Mouse (Mus musculus): ENCODE results near the gene Ssbp2.
A peak's percentile ranks its signal among the peaks of the same experiment; 100 is the strongest.

Ssbp2 gene

DNA sequence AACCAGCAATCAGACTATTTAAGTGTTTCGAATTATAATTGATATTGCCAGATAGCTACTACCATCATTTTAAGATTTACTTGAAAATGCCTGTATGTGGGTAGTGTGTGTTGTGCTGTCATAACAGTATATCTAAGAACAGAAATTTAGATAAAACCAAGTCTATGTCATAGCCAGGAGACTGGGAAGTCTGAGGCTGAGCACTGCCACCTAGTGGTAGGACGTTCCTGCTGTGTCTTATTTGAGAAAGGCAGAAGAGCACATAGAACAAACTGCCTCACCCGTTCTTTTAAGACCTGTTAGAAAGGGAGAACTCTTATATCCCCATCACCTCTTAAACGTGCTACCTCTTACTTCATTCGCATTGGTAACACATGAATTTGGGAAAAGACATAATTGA, 176.7 kb downstream of the Ssbp2 start:
- peak; percentile 84 for DNase-seq

DNA sequence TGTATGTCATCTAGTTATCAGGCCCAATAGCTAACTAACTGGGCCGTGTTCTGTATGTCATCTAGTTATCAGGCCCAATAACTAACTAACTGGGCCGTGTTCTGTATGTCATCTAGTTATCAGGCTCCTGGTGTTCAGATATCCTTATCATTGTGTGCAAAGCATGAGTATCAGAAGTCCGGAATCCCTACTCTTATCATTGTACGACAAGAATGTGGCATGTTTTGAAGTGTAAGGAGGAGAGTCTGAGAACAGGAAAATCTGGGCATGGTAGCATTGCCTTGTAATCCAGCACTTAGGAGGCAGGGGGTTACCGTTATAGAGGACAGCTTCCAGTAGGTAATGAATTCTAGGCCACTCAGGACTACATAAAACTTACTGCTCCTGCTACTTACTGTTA, 178.8 kb downstream of the Ssbp2 start:
- no peak for DNase-seq

DNA sequence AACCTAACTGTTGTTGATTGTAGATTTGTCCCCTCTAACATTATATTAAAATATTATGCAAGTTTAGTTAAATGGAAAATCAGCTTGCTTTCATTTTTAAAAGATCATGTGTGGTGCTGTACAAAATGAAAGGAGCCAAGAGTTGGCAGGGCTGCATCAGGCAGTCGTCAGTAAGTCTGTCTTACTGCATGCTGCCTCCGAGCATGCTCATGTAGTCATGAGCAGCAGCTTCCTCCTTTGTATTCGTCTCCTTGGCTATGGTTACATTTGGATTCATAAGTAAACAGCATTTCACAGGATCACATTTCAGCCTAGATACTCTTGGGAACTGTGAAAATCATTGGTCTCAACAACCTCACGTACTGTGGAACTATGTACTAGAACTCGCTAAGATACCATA, 180.1 kb downstream of the Ssbp2 start:
- no peak for DNase-seq

DNA sequence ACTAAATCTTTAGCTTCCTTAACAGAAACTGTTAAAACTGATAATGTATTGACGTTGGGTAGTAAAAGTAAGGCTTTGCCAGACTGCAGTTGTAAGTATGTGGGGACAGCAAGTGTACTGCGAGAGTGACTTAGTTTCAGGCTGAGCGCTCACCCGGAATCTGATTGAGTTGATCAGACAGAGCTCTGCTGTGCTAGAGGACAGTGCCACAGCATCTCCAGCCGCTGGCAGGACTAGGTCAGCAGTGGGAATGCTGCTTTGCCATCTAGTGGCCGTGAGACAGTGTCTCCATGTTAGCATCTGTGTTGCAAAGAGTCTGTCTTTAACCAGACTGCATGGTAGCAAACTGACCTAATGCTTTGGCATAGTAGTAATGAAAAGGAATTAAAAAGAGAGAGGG, 188.2 kb downstream of the Ssbp2 start:
- DNase-seq: peak; percentile 50 to 63

DNA sequence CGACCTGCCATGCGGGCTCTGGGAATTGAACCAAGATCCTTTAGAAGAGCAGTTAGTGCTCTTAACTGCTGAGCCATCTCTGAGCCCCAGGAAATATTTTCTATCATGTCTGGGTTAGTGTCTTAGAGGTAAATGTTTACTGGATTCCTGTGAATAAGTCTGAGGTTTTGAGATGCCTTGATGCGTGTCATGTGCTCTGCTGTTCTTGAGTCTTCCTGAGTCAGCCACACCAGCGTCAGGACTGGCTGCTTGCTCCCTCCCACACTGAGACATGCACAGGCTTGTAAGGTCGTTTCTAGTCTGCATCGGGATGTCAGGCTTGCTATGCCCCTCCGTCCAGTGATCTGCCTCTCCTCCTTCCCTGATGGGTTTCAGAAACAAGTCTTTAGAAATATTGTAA, 189.8 kb downstream of the Ssbp2 start:
- no peak for DNase-seq

DNA sequence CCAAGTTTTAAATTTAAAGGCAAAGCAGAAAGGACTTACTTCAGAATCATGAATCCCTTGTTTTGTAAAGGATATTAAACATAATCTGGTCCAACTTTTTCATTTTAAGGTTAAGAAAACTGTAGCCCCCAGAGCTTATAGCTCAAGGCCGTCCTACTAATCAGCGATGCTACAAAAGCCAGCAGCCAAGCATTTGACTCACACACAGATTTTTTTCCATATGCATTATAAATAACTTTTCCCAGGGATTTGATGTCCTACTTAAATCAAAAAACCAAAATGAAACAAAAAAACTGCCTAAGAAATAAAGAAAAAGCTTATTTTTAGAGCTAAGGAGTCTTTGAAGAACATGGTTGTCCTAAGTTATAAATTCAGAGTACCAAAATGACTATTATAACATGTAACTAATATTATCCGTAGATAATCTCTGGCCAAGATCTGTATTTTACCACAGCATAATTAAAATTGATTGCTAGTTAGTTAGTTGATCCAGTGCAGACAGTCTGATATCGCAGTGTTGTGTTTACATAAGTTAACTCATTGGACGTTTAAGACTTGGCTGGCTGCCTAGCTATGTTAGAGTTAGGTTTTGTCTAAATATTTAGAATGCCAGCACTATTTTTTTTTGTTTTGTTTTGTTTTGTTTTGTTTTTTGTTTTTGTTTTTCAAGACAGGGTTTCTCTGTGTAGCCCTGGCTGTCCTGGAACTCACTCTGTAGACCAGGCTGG, 201.1 kb downstream of the Ssbp2 start:
- DNase-seq: no peak

DNA sequence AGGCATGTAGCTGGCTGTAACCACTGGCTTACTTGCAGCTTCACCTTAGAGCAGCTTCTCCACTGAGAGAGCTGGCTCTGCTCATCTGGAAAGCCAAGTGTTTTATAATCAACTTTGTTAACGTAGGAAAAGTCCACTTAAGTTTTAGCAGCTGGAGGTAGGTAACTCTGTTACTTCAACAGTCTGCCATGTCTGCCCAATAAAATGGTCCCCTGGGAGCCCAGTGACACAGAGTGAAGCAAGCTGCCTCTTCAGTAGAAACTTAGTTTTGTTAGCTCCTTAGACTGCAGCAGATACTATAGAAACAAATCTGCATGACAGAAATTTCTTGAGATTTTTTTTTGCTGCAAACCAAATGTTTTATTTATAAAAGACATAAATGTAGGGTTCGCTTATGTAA, 202.7 kb downstream of the Ssbp2 start:
- DNase-seq: no peak

DNA sequence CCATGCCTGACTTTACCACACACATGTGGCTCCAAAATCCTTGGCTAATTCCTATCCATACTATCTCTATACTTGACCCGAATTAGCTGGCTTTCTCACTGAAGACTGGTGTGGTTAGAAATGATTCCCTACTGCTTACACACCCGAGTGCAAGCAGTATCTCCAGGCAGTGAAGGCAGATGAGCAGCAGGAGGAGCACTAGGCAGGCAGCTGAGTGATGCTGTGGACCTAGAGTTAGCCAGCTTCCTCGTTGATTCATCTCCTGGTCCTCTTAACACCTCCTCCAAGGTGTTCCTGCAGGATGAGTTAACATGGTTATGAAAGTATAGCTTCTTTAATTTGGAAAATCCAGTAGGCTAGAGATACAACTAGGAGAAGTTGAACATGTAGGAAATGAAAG, 213.2 kb downstream of the Ssbp2 start:
- DNase-seq: no peak

DNA sequence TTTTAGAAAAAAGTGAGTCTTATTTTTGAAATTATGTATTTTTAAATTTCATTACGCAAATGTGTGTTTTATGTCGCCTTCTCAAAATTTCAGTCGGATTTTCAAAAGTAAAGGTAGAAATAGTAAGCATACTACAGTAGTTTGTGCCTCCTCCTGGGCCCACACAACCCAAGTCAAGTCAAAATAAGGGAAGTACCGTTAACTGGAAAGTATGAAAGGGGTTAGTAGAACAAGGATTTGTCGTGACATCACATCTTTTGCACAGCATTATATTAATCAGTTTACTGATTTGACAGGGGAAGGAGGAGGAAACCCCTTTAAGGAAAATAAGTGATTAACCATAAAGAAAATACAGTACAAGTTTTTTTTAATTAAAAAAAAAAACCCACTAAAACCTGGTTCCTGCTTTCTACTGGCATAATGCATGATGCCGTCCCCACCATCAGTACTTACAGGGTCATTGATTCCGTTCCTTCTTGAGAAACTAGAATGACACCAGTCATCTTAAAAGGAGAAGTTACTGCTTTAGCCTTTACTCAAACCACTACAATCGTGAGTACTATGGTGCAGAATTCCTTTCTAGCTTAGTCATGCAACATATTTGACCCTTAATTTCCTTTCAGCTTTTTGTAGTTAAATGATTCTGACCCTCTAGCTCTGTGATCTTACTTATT, 220.8 kb downstream of the Ssbp2 start:
- DNase-seq: no peak

DNA sequence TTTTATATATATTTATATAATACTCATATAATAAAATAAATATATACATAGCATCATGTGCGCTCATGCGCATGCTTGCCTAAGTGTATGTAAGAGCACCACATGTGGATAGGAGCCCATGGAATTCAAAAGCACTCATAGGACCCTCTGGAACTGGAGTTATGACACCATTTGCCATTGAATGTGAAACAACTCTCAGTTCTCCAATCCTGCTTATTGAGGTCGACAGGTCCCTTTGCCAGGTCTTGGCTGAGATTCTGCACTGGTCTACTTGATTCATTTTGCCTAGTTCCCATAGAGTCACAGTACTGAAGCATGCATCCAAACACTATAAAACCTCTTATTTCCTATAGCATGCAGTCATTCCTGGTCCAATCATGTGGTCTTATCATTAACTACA, 221.4 kb downstream of the Ssbp2 start:
- no peak for DNase-seq

DNA sequence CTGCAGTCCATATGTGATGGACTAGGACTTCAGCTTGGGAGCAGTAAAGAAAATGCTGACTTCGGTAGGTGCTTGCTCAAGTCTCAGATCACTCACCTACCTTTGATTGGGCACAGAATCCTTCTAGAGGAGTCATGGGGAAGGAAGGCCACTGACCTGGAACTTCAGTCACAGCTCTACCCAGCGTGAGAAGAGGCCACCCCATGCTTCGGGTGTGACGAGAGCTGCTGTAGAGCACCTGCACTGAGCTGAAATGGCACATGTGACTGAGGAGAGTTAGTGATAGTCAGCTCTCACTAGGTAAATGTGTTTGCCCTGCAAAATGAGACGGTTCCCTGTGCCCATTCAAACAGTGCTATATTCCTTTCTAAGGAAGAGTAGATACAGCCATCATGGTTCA, 230.0 kb downstream of the Ssbp2 start:
- no peak for DNase-seq

DNA sequence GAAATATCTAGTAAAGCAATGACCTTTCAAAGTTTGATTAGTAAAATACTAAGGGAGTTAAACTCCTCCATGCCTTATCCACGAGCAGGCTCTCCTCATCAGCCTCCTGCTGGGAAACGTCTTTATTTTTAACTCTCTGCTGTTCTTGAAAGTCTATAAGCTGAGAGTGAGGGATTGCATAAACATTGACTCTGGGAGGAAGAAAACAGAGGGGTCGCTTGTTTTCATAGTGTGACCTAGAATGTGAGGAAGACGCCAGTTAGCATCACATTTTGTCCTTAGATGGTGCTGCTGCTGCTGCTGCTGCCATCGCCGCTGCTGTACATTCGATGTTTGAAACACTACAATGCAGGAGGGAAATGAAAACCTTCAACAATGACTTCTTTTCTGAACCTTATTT, 233.5 kb downstream of the Ssbp2 start:
- no peak for DNase-seq

DNA sequence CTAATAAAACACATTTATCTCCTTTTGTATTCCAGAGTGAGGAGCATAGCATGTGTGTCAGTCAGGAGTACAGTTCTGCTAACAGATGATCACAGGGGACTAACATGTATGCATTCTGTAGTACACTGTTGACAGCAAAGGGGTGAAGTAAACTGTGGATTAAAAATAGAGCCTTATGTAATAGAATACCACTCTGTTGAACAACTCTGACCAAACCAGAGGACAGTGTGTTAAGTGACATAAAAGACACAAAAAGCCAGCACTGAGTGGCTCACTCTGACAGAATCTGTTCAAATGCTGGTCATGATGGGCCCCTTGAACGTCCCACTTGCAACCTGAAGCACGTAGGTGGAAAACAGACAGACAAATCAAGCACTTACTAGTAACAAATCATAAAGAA, 235.3 kb downstream of the Ssbp2 start:
- no peak for DNase-seq

DNA sequence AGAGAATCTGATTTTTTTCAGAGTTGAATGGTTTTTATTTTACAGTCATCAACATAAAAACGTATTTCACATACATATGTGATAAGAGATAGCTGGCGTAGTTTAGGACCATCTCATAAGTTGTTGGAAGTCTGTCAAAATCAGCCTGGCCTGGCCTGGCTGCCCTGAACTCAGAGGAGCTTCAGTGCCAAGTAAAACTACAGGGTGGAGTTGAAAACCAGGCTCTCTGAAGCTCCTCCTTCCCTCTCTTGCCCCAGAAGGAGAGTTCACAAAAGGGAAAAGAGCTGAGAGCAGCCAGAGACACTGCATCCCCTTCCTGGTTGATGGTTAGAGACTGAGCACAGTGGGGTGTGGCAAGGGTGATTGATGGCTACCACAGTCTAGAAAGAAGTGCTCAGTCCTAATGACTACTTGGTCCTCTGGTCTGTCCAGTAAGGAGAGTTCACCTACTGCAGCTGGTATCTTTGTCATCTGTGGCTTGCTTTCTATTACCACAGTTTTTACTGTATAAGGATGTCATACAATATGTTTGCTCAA, 236.1 kb downstream of the Ssbp2 start:
- no peak for DNase-seq

DNA sequence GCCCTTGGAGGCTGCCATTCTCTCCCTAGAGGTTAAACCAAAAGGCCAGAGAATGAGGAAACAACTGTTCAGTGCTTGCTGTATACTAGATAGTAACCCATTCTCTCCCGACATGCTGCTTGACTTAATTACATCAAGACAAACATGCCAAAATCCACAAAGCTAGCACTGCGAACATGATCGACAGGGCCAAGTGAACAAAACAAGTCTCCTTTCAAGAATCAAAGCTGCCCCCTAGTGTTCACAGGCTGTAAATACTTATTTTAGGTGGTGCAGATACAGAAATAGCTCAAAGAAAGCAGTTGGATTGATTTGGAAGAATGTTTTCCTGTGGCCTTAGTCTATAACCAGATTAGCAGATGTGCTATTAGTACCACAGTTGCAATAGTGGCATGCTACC, 236.9 kb downstream of the Ssbp2 start:
- DNase-seq: peak; percentile 14 to 30

DNA sequence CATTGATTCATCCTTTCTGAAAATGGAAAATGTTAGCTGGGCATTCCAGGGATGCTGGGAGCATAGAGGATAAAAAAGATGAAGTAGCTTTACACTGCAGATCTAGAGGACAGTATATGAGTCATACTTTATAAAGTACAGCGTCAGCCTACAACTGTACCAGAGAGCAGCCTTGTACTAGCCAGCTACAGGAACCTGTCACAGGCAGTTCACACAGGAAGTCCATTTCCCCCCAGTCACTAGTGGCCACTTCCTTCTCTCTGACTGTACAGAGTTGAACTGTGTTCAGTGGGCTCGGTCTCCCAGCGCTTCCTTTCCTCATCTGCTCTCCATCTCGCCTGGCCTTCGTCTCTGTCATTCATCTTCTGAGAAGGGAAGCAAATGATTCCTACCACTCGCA, 242.3 kb downstream of the Ssbp2 start:
- no peak for DNase-seq

DNA sequence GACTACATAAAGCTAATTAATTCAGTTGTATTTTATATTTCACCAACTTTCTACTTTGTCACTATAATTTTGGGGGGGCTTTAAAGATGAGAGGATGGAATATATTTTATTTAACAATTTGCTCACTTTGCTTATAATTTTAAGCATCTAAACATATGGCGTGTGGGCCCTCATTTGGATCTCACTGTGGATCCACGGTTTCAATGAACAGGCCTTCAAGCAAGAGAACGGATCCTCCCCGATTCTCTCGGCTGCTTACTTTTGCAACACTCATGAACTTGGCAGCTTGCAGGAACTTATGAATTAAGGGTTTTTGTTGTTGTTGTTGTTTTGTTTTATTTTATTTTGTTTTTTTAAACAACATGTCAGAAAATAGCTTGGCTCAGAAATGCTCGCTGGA, 259.4 kb downstream of the Ssbp2 start:
- no peak for DNase-seq

DNA sequence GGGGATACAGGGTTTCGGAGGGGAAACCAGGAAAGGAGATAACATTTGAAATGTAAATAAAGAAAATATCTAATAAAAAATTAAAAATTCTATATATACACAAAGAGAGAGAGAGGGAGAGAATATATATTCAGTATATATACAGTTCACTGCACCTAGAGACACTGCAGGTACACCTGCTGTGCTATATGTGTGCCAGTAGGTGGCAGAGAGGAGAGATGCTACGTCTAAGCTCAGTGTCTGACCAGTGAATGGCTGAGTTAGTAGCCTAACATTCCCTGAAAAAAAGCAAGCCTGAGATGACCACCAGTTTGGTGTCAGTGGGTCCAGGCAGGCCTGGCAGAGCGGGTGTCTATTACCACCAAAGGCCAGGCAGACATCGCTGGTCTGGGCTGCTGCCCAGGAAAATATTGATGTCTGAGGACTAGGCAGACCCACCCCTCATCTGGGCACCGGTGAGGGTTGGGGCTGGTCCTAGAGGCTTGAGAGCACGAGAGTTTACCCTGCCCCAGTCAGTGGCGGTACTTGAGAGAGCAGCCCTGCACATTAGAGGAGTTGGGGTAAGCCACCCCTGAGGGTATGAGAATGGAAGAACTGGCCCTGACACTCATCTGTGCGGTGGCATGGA, 263.1 kb downstream of the Ssbp2 start:
- no peak for DNase-seq

DNA sequence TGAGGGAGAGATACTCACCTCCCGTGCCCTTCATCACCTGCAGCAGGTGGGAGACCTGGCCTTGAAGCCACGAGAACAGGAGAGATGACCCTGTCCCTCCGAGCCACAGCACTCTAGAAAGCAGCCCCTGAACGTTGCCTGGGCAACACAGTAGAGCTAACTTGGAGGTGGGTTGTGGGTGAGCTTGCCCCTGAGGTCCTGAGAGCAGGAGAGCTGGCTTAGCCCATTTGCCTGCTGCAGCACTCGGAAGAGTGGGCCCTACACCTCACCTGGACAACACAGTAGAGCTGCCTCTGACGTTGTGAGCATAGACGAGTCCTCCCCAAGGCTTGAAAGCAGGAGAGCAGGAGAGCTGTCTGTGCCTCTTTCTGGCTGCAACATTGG, 263.6 kb downstream of the Ssbp2 start:
- DNase-seq: no peak

DNA sequence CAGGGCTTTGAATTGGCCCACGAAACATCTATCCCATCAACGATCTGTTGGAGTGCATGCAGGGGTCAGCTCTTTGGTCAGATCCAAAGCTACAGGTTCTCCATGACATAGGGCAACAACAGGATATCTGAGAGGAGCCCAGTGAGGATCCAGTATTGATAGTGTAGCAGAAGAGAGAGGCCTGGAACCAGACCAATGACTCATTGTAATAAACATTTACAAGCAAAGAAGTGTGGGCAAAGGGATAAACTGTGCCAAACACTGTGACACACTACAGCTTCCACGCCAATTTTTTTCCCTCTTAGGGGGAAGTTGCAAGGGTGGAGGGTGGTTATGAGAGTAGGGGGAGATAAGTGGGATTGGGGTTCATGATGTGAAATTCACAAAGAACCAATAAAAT, 264.1 kb downstream of the Ssbp2 start:
- DNase-seq: no peak

DNA sequence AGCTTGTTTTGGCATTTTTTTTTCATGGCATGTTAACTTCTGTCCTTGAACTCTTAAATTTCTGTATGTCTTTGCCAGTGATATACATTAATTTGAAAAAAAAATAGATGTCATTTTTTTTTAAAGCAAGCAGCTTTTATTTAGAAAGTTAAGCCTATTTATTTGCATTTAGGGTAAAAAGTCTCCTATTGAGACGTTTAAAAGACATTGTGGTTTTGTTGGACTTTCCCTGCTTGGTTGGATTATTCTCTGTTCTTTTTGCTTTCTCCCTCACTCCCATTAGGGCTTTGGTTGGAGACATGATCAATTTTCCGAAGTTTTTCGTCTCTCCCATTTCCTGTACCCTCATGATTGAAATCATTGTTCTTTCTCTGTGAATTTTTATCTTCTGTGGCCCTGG, 265.0 kb downstream of the Ssbp2 start:
- no peak for DNase-seq

DNA sequence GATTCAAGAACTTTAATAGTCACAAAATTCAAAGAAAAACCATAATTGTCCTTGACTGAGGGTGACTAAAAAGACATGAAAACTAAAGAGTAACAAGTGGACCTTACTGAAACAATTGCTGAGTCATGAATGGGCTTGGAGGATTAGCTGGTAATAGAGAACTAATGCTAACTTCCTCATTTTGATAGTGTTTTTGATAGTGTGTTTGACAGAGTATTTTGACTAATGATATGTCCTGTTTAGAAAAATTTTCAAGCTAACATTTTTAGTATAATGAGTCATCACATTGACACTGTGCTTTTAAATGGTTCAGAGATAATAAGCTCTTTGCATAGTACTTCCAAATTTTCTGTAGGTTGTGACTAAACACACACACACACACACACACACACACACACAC, 267.8 kb downstream of the Ssbp2 start:
- DNase-seq: no peak

DNA sequence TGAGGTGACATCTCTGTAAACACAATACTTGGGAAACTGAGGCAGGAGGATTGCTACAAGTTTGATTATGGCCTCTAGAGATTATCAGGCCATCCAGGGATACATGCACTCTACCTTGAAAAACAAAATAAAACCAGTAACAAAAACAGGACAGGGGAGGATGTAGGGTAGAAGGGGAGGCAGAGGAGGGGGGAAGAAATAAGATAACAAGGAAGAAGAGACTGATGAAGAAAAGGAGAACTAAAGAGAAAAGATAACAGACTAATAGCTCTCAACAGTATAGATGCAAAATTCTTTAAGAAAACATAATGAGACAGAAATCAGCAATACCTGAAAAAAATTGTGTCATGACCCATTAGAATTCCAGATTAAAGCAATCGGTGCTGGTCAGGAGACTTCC, 277.1 kb downstream of the Ssbp2 start:
- no peak for DNase-seq

DNA sequence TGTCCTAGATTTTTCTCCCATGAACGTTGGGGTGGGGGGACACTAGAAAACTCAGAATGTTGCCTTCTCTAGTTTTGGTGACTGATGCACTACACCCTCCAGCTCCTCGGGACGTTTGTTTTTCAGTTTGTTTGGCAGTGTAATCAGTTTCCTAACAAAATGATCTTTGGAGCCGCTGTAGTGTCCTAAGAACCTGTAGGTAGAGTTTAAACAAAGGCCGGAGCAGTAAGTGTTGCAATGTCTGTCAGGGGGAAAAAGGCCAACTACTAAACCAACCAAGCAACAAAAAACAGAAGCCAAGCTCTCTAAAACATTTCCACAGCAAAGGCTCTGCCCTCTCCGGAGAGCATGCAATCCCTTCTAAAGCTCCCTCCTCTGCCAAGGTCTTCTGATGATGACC, 280.8 kb downstream of the Ssbp2 start:
- DNase-seq: no peak
